Mouse (Mus musculus) stomach, postnatal 0 days (tissue): ENCODE measurements around the gene Slc7a4. TPM values are rescaled to one million over a fixed set of nuclear protein-coding genes. Genes with fewer than 3 reads are reported as not detected.
A peak's percentile ranks its signal among the peaks of the same experiment; 100 is the strongest.

Source experiments
- ATAC-seq: fragments of 200-750 bp; cut with Nextera tagmentation; 2 replicates; pipeline ENCODE4 v1.8.0; 2017; ENCODE audit not compliant: low FRiP score, low TSS enrichment
- DNase-seq: peaks from one replicate; pipeline ENCODE4 v3.0.0-alpha.2; 2016; ENCODE audit warnings: low spot score
- H3K27ac ChIP-seq: fragments of 300-500 bp; sonication (generic); replicated peaks from 2 replicates; pipeline ENCODE4 v1.5.1; 2014; ENCODE audit warnings: mild to moderate bottlenecking, control low read depth
- H3K27me3 ChIP-seq: fragments of 300-500 bp; sonication (generic); 2 replicates; pipeline ENCODE4 v1.6.1; 2014; ENCODE audit warnings: low read length; ENCODE audit not compliant: control insufficient read depth, insufficient read depth
- H3K36me3 ChIP-seq: fragments of 300-500 bp; sonication (generic); 2 replicates; pipeline ENCODE4 v1.6.1; 2014; ENCODE audit warnings: low read length, mixed read lengths; ENCODE audit not compliant: control insufficient read depth, insufficient read depth
- H3K4me1 ChIP-seq: fragments of 300-500 bp; sonication (generic); replicated peaks from 2 replicates; pipeline ENCODE4 v1.6.1; 2014; ENCODE audit warnings: antibody characterized with exemption; ENCODE audit not compliant: control insufficient read depth, insufficient read depth
- H3K4me2 ChIP-seq: fragments of 300-500 bp; sonication (generic); replicated peaks from 2 replicates; pipeline ENCODE4 v1.6.1; 2014; ENCODE audit warnings: low read depth, mild to moderate bottlenecking, control low read depth, moderate library complexity
- H3K4me3 ChIP-seq: fragments of 300-500 bp; sonication (generic); 2 replicates; pipeline ENCODE4 v1.5.1; 2014; ENCODE audit warnings: low read depth, low read length, control low read depth
- H3K9ac ChIP-seq: fragments of 300-500 bp; sonication (generic); 2 replicates; pipeline ENCODE4 v1.6.1; 2014; ENCODE audit warnings: mild to moderate bottlenecking, low read length, control low read depth, mixed read lengths
- H3K9me3 ChIP-seq: fragments of 300-500 bp; sonication (generic); 2 replicates; pipeline ENCODE4 v1.6.1; 2016; ENCODE audit warnings: low read length; ENCODE audit not compliant: control insufficient read depth
- CTCF ChIP-seq: IDR thresholded peaks from 2 replicates; pipeline ENCODE4 v1.5.1; 2016; ENCODE audit warnings: antibody characterized with exemption, low read depth, mild to moderate bottlenecking, moderate library complexity
- EP300 ChIP-seq: optimal IDR thresholded peaks from 2 replicates; pipeline ENCODE3; 2016; ENCODE audit warnings: antibody characterized with exemption
- WGBS: fragments of 180-500 bp; shearing (Covaris S2); extraction: QIAGEN DNeasy Blood & Tissue Kit; methylation state at CpG from one replicate; pipeline ENCODE4 v1.1.7; 2014; 5-methylcytosine and 5-hydroxymethylcytosine counted together
- polyA plus RNA-seq: library from polyadenylated mRNA; unstranded; fragments of >200 nt; fragmentation: Nextera tagmentation; extraction: Ambion mirVana; gene quantifications from 2 replicates; pipeline ENCODE4 v1.2.1, GENCODE M21; 2015

The Slc7a4 gene
- polyA plus RNA-seq, 1 experiment from 2014 or later = 22.8 TPM

DNA sequence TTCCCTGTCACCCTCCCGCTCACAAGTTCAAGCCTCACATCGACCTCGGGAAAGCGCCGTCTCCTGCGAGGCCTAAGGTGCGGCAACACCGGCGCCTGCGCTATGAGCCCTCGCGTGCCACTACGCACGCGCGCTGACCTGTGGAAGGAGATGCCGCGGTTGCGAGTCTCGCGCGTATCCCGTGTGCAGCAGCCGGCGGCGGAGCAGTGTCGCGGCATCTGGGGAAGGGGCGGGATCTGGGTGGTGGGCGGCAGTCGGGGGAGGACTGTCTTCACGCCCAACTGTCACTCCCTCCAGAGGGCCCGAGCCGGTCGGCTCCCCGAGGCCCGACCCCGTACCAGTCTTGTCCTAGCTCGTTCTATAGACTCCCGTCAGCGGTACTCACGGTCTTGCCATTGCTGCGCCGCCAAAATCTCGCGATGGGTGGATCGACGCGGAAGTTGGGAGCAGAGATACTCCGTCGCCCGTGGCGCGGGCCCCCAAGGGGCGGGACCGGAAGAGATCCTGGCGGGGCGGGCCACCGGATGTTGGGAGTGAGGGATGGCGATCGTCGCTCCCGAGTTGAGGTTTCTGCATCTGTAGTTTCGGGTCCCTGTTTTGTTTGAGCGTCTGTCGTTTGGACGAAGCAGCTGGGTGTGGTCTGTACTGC, 52.2 kb downstream of the Slc7a4 start, which contains the start of gene Thap7:
TSS of gene Thap7 (minus strand) at position 497 of the 649 bp plus-strand sequence.
- peak within 1 kb of the TSS; percentile 85 for H3K9ac ChIP-seq
- TF ChIP-seq EP300 (peak; percentile 97), CTCF (no peak)
- peak; percentile 97 for ATAC-seq
- no peaks in the 10 kb centered on the region for H3K9me3 ChIP-seq
- DNase-seq = peak; percentile 98
- peak within 1 kb of the TSS; percentile 99 for H3K27ac ChIP-seq
- WGBS = under 1% methylated on average over 67 of the region's 67 CpGs
- H3K4me1 ChIP-seq = peaks cover 8% of the 10 kb centered on the region; the same call in 1 of the 2 replicates
- H3K36me3 ChIP-seq = peaks cover 18% of the 10 kb centered on the region
- peak within 1 kb of the TSS; percentile 90 for H3K4me2 ChIP-seq
- H3K27me3 ChIP-seq = no peaks in the 10 kb centered on the region
- peak within 1 kb of the TSS; percentile 66 for H3K4me3 ChIP-seq

DNA sequence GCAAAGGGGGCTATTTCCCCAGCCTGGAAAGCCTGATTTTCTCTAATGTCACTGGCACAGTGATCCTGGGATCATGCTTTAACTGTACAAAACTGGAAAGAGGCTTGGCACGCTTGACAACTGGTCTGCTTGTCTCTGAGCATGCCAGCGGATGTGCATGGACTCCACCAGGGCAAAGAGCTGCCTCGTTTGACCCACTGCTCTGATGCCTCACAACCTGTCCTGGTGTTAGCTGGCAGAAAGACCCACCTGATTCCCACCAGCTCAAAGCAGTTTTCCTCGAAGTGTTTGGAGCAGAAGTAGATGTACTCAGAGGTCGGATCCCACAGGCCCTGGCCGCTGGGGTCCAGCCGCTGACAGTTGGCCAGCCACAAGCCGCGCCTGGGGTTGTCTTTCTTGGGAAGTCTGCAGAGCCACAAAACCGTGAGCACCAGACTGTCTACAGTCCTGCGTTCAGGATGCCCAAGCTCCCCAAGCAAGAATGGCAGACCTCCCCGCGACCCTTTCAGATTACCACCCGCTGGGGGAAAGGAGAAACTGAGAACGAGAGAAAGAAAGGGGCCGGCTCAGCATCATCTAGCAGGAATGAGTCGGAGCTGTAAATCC, 52.9 kb downstream of the Slc7a4 start:
- Histone ChIP-seq H3K27ac (peak overlapping the region; percentile 99), H3K4me3 (peak overlapping the region; percentile 66), H3K27me3 (no peaks in the 10 kb centered on the region), H3K36me3 (peaks cover 18% of the 10 kb centered on the region), H3K4me2 (peak overlapping the region; percentile 90), H3K9ac (peak overlapping the region; percentile 85), H3K4me1 (peaks cover 8% of the 10 kb centered on the region; the same call in 1 of the 2 replicates), H3K9me3 (no peaks in the 10 kb centered on the region)
- TF ChIP-seq CTCF = no peak
- no peak for TF ChIP-seq EP300
- peak; percentile 32 for DNase-seq
- no peak for ATAC-seq
- 10% methylated on average over 17 of the region's 17 CpGs for WGBS

DNA sequence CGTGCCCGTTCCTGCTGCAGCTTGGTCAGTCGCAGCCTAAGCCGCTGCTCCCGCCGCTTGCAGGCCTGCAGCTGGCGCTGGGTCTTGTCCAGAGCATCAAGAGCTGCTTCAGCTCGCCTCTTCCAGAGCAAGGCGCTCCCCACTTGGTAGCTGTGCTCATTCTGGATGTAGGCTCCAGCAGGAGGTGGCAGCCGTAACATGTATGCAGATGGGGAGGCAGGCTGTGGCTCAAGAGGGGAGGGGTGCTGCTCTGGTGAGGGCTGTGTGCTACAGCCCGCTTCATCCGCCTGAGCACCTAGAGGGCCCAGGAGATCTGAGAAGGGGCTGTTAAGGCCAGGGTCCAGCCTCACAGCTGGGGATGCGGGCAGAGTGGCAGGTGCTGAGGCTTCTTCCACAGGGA, 54.7 kb downstream of the Slc7a4 start:
- no peak for DNase-seq
- no peak overlapping the region for H3K4me3 ChIP-seq
- no peaks in the 10 kb centered on the region for H3K27me3 ChIP-seq
- no peaks in the 10 kb centered on the region for H3K9me3 ChIP-seq
- 91% methylated on average over 13 of the region's 13 CpGs for WGBS
- no peak overlapping the region for H3K9ac ChIP-seq
- ATAC-seq = no peak
- peaks cover 28% of the 10 kb centered on the region for H3K36me3 ChIP-seq
- H3K27ac ChIP-seq = no peak overlapping the region
- H3K4me1 ChIP-seq = peaks cover 8% of the 10 kb centered on the region; the same call in 1 of the 2 replicates
- H3K4me2 ChIP-seq = no peak overlapping the region
- TF ChIP-seq EP300 = no peak
- TF ChIP-seq CTCF = no peak

DNA sequence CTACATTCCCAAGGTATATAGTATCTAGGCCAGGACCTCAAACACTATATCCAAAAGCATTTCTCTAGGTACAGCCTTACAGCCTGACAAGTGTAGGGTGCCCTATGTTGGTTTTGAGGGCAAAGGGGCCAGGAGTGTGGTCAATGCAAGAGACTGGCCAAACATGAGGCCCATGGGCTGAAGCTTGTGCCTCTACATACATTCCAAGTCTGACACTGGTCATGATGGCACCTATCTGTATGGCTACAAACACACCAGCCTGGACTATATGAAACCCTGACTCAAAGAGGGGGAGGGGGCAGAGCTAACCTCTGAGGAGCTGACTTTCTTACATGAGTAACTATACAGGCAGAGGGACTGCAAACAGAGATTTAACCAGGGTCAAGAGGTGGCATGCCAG, 55.4 kb downstream of the Slc7a4 start:
- no peaks in the 10 kb centered on the region for H3K27me3 ChIP-seq
- no peak overlapping the region for H3K27ac ChIP-seq
- ATAC-seq (no peak), DNase-seq (no peak)
- peaks cover 33% of the 10 kb centered on the region for H3K36me3 ChIP-seq
- no peak overlapping the region for H3K4me3 ChIP-seq
- H3K4me2 ChIP-seq = no peak overlapping the region
- peaks cover 8% of the 10 kb centered on the region; the same call in 1 of the 2 replicates for H3K4me1 ChIP-seq
- H3K9ac ChIP-seq = no peak overlapping the region
- no peak for TF ChIP-seq CTCF
- no peak for TF ChIP-seq EP300
- no peaks in the 10 kb centered on the region for H3K9me3 ChIP-seq

DNA sequence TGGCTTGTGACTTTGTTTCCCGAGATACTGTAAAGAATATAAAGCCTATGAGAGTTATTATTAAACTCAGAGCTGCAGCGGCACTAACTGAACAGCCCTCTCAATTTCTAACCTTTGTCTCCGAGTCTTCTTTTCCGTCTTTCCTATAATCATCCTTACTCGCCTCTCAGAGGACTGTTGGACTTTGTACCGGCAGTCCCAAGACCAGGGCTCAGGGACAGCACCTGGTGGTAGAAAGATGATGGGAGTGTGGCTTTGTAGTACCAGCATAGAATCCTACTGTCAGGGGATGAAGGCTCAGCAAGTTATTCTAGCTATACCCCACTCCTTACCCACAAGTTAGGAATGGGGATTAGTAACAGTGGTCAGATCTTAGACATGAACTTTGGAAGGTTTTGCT, 56.8 kb downstream of the Slc7a4 start:
- no peak for DNase-seq
- Histone ChIP-seq H3K36me3 (peaks cover 39% of the 10 kb centered on the region), H3K4me1 (peaks cover 3% of the 10 kb centered on the region; the same call in 1 of the 2 replicates), H3K27me3 (no peaks in the 10 kb centered on the region), H3K4me3 (no peak overlapping the region), H3K9ac (no peak overlapping the region), H3K4me2 (no peak overlapping the region), H3K27ac (no peak overlapping the region), H3K9me3 (no peaks in the 10 kb centered on the region)
- no peak for ATAC-seq
- WGBS = 89% methylated on average over 6 of the region's 6 CpGs
- TF ChIP-seq CTCF = no peak
- no peak for TF ChIP-seq EP300

DNA sequence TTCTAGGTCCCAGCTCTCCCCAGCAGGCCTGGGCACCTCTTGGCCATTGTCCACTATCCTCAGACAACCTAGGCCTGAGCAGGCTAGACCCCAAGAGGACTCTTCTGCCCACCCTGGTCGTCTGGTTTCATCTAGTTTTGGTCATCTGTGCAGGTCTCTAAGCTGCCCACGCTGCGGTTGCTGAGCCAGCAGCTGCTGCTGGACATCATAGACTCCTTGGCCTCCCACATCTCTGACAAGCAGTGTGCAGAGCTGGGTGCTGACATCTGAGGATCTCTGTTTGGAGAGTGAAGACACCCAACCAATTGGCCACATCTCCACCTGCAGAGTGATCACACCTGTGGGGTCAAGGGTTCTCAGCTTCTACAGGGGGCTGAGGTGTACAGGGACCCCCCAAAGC, 57.5 kb downstream of the Slc7a4 start:
- Histone ChIP-seq H3K4me1 (peaks cover 3% of the 10 kb centered on the region; the same call in 1 of the 2 replicates), H3K36me3 (peaks cover 42% of the 10 kb centered on the region), H3K4me3 (no peak overlapping the region), H3K27me3 (no peaks in the 10 kb centered on the region), H3K9ac (no peak overlapping the region), H3K4me2 (no peak overlapping the region), H3K27ac (no peak overlapping the region), H3K9me3 (no peaks in the 10 kb centered on the region)
- DNase-seq (no peak), ATAC-seq (no peak)
- no peak for TF ChIP-seq EP300
- TF ChIP-seq CTCF = no peak
- WGBS = 83% methylated on average over 3 of the region's 3 CpGs
